Mouse (Mus musculus) monocyte, adult 59 days (primary cell): Measurements from ENCODE around the gene Ripk4. TPM values are rescaled to one million over a fixed set of nuclear protein-coding genes. Genes with fewer than 3 reads are reported as not detected.

Experiments
- total RNA-seq, 2 experiments: library from RNA; stranded (reverse); gene quantifications; one replicate each; pipeline ENCODE4 v1.2.4; 2023

Ripk4 gene
- total RNA-seq = not detected

DNA sequence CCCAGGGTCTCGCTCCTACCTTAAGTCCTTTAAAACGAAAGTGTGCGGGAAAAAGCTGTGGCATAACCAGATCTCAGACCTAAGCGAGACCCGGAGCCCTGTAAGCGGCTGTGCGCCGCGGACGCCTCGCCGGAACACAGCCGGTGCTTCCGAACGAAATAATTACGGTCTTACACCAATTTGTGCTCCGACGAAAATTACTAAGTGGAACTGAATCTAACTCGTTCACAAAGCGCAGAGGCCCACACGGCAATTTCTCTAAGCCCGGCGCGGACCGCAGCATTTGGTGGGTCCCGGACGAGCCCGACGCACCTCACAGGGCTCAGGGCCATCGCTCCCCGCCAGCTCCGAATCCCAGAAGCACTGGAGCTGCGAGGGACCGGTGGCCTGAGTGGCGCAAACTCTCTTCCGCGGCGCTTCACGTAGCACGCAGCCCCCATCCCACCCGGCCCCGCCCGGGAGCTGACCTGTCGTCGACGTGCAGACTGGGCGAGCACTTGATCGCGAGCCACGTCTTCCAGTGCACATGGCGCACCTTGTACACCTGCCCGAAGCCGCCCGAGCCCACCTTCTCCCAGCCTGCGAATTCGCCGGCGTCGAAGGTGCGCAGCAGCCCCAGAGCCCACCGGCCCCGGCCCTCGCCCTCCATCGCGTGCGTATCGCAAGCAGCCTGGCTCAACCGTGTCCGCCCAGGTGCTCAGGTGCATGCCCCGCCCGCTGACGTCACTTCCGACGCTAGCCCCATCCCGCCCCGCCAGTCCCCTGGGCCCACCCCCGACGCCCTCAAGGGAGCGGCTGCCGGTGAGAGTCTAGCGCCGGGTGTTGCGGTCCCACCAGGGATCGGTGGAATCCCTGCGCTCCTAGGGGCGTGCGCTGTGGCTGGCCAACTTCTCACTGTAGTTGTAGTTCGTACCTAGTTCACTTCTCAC lies at the start of gene Ripk4:
TSS of gene Ripk4 (minus strand) at position 727 of the 929 bp plus-strand sequence.

Other genes with a start within 250 kb of the Ripk4 start
- gene Fam3b, start 249.0 kb downstream of the Ripk4 start, total RNA-seq = not detected
- not detected for gene Tmprss2, start 152.6 kb downstream of the Ripk4 start, total RNA-seq
- gene Prdm15, start 88.1 kb upstream of the Ripk4 start, total RNA-seq = 10 to 100 TPM; 16.7 to 17.4 TPM
- 10 to 100 TPM; 26.8 to 27.3 TPM for gene C2cd2, start 198.8 kb upstream of the Ripk4 start, total RNA-seq
- gene Zbtb21, start 198.8 kb upstream of the Ripk4 start, total RNA-seq = 10 to 100 TPM; 58.4 to 66.1 TPM
- 10 to 100 TPM; 12.9 to 13.7 TPM for gene B230307C23Rik, start 233.5 kb upstream of the Ripk4 start, total RNA-seq